Mouse (Mus musculus) spleen, postnatal 4 days (tissue): ENCODE measurements around the gene Mafg.
"Not testable (repeated sequence)": the region's sequence is repeated elsewhere in the genome, so short reads cannot be mapped to it uniquely, and the experiment has no call there.

Experiments used
- DNase-seq, 2 experiments: peaks; one replicate each; pipeline ENCODE4 v3.0.0; 2022; ENCODE audit warnings: low spot score in 2 of 2

Gene Mafg

GRCm38 (mm10) chr11:120633520-120634343 is at the start of gene Mafg:
Gene Mafg, minus strand, starts transcription at chr11:120633600.
- DNase-seq: peak; percentile 91 to 94

GRCm38 (mm10) chr11:120682683-120683082 is 49.3 kb upstream of the Mafg start:
- DNase-seq: no peak

- DNase-seq: peak in 1 of 2 experiments; percentile 38
These were observed 46.5 kb upstream of the Mafg start for GRCm38 (mm10) chr11:120679909-120680308.

- no peak for DNase-seq
These were observed 43.6 kb upstream of the Mafg start for GRCm38 (mm10) chr11:120676951-120677350.

- not testable (repeated sequence) for DNase-seq
These were observed 42.5 kb upstream of the Mafg start for GRCm38 (mm10) chr11:120675875-120676274.

- no peak for DNase-seq
These were observed 40.3 kb upstream of the Mafg start for GRCm38 (mm10) chr11:120673594-120674122.

GRCm38 (mm10) chr11:120672687-120673593 is 39.5 kb upstream of the Mafg start, which contains the start of gene Aspscr1:
Gene Aspscr1, plus strand, starts transcription at chr11:120672973.
- peak; percentile 97 to 98 for DNase-seq

GRCm38 (mm10) chr11:120666617-120667016 is 33.2 kb upstream of the Mafg start:
- no peak for DNase-seq

GRCm38 (mm10) chr11:120665406-120665805 is 32.0 kb upstream of the Mafg start:
- no peak for DNase-seq

- DNase-seq: no peak
These were observed 30.3 kb upstream of the Mafg start for GRCm38 (mm10) chr11:120663714-120664113.

GRCm38 (mm10) chr11:120662759-120663158 is 29.4 kb upstream of the Mafg start:
- no peak for DNase-seq

GRCm38 (mm10) chr11:120661076-120661460 is 27.7 kb upstream of the Mafg start, which contains the start of gene Notum:
Gene Notum, minus strand, starts transcription at chr11:120661175.
- no peak for DNase-seq

GRCm38 (mm10) chr11:120660301-120661075 is 27.1 kb upstream of the Mafg start:
- no peak for DNase-seq

- no peak for DNase-seq
These were observed 26.3 kb upstream of the Mafg start for GRCm38 (mm10) chr11:120659509-120660300.

GRCm38 (mm10) chr11:120658876-120659410 is 25.5 kb upstream of the Mafg start:
- DNase-seq: peak; percentile 74 to 91

GRCm38 (mm10) chr11:120657301-120657700 is 23.9 kb upstream of the Mafg start:
- no peak for DNase-seq

GRCm38 (mm10) chr11:120654741-120655140 is 21.3 kb upstream of the Mafg start:
- no peak for DNase-seq

- no peak for DNase-seq
These were observed 18.5 kb upstream of the Mafg start for GRCm38 (mm10) chr11:120651872-120652271.

- no peak for DNase-seq
These were observed 14.6 kb upstream of the Mafg start, which contains the start of gene Myadml2 for GRCm38 (mm10) chr11:120648001-120648476. Gene Myadml2, minus strand, starts transcription at chr11:120648158.
